Mouse (Mus musculus) heart, postnatal 14 days (tissue): ENCODE measurements at regions not wholly inside any gene's neighbourhood (a gene's known extent, or its start where the extent isn't known, plus 50 kb on each side); places are given as distances from the start of the nearest gene placed in this dataset.

Source experiments
- DNase-seq, 2 experiments: peaks; one replicate each; pipeline ENCODE4 v3.0.0; 2021 to 2022
- intact Hi-C: fragments of 180-260 bp; cut with DNase I; formaldehyde crosslinking; loops from one replicate; pipeline ENCODE4 v1.15.1; 2025

- no peak for DNase-seq
- intact Hi-C loops = no loop called here
Measured at GRCm38 (mm10) chr15:71358189-71358790, 2476.1 kb upstream of the Gm6569 start.

- peak; percentile 9 to 38 for DNase-seq
- intact Hi-C loops = loop anchor here (10.0 kb wide), 1 partner anchor 131 kb away; no protein-coding TSS in a partner anchor
Measured at GRCm38 (mm10) chr15:71375775-71376174, 2458.6 kb upstream of the Gm6569 start.
